Mouse (Mus musculus) yolk sac, embryonic 10.5 days (tissue): ENCODE results near the gene Eif4g1.

ENCODE experiments used
- DNase-seq: peaks from one replicate; pipeline ENCODE4 v3.0.0-alpha.2; 2017; ENCODE audit warnings: low spot score

Eif4g1 gene

DNA sequence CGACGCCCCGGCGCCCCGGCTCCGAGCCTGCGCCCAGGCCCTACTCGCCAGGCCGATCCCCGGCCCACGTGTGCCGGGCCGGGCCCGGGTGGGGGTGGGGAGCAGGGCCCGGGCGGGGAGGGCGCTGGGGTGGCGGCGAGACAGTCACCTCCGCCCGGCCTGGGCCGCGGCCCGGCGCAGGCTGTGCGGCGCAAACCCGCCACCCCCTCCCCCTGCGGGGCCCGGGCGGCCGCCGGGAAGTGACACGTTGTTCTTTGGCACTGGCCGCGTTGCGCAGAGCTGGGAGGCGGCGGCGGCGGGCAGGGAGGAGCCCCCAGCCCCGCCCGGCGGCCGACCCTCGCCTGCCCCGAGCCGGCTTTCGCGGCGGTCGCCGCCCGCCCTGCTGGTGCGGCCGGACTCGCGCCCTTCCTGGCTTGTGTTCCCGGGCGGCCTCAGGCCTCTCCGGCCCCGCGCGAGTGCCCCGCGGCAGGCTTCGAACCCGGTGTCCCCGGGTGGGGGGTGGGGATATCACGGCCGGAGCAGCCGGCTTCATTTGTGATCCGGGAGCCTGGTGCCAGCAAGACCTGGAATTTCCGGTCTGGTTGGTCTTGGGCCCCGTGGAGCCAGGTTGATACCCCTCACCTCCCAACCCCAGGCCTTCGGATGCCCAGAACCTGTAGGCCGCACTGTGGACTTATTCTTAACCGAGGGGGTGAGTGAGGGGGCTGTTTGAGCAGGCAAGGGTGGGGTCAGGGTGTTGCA is 5.0 kb downstream of the Eif4g1 start:
- peak; percentile 66 for DNase-seq

DNA sequence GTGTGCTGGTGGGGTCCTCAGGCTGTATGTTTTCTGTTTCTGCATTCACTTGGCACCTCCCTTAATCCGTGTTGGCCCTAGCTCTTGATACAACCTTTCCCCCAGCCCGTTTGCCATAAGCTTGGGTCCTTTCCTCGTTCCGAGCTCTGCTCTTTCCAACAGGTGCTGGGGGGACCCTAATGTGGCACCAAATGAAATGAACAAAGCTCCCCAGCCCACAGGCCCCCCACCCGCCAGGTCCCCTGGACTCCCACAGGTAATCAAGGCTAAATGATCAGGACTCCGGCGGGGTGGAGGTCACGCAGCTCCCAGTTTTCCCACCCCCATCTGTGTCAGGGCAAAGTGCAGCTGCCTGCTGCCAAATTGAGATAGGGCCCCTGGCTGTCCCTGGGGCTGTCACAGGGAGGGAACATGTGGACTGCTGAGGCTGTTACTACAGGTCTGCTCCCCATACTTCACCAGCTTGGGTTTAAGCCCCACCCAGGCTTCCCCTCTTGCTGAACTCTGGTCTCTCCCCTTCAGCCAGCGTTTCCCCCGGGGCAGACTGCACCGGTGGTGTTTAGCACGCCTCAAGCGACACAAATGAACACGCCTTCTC is 5.7 kb downstream of the Eif4g1 start:
- peak; percentile 73 for DNase-seq

DNA sequence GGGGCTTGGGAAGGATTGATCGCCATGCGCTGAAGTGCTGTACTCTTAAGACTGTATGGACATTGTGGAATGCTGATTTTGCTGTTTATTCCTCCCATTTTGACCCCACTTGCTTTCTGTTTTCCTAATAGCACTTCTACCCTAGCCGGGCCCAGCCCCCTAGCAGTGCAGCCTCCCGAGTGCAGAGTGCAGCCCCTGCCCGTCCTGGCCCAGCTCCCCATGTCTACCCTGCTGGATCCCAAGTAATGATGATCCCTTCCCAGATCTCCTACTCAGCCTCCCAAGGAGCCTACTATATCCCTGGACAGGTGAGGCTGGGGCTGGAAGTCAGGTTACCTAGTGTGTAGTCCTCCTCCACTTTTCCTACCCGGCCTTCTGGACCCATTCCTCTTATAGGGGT is 7.1 kb downstream of the Eif4g1 start:
- DNase-seq: no peak

DNA sequence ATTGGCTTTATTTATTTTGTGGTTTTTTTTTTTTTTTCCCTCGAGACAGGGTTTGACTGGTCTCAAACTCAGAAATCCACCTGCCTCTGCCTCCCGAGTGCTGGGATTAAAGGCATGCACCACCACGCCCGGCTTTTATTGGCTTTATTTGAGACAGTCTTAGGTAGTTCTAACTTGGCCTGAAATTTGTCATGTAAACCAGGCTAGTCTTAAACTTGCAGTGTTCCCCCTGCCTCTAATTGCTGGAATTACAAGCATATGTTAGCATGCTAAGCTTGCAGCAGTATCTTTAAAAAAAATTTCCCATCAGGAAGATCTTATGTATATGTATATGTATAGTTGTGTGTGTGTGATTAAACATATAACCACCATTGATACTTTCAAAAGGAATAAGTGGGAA is 8.6 kb downstream of the Eif4g1 start:
- DNase-seq: no peak

DNA sequence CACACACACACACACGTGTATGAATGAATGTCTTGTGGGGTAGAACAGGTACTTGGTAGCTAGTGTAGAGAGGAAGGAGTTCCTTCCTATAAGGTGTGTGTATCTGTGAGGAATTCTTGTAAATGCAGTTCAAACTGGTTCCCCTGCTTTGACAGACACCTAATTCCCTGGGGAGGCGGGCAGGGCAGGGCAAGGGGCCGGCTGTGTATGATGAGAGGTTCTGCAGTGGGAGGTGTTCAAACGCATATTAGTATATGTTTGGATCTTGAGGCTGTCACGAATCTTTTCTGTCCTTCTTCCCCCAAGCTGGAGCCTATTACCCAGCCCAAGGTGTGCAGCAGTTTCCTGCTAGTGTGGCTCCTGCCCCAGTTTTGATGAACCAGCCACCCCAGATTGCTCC is 9.3 kb downstream of the Eif4g1 start:
- DNase-seq: no peak

DNA sequence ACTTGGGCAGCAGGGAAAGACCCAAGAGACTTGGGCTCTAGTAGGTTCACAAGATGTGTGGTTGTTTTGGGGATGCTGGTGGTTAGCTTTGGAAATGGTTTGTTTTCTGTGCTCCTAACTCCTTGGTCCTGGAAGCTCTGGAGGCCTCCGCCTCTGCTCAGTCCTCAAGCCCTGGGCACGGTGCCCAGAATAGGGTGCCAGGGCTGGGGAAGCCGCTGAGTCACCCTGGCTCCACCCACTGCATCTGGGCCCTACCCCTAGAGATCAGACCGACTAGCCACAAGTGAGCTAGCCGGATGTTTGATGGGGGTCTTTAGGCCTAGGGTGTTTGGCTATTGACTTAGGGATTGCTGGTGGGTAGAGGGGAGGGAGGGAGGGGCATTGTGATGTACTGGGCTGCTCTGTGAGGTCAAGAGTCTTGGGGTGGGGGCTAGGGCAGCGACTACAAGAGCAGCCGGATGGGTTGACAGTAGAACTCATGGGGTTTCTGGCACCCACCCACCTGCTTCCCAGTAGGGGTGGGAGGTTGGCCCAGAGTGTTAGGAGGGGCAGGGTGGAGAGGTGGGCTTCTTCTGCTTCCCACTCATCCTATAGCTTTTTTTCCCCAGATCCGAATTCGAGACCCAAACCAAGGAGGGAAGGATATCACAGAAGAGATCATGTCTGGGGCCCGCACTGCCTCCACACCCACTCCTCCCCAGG is 10.0 kb downstream of the Eif4g1 start:
- no peak for DNase-seq

DNA sequence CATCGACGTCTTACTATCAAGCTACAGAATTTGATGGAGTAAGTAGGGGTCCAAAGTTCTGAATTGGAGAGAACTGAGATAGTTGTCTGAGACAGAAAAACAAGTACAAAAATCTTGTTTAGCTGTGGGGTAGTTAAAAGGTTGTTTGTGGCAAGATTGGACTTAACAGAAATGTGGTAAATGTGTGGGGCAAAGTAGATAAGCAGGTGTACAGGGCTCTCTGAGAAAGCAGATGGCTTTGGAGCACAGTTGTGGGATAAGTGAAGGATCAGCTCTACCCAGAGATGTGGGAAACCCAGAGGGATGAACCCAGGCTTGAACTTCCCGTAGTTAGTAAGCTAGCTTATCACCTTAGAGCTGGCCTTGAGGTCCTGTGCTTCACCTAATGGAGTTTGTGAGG is 22.7 kb downstream of the Eif4g1 start:
- no peak for DNase-seq

DNA sequence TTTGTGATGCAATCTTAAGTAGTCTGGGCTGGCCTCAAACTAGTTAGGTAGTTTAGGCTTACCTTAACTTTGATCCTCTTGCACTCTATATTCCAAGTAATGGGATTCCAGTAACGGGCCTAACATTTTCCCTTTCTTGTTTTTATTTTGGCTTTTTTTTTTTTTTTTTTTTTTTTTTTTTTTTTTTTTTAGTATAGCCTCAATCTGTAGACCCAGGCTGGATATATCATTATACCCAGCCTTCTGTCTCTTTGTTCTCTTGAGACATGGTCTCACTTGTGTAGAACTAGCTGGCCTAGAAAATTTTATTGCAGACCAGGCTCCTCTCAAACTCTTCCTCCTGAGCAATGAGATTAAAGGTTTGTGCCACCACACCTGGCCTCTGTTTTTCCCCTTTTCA is 23.5 kb downstream of the Eif4g1 start:
- DNase-seq: no peak

DNA sequence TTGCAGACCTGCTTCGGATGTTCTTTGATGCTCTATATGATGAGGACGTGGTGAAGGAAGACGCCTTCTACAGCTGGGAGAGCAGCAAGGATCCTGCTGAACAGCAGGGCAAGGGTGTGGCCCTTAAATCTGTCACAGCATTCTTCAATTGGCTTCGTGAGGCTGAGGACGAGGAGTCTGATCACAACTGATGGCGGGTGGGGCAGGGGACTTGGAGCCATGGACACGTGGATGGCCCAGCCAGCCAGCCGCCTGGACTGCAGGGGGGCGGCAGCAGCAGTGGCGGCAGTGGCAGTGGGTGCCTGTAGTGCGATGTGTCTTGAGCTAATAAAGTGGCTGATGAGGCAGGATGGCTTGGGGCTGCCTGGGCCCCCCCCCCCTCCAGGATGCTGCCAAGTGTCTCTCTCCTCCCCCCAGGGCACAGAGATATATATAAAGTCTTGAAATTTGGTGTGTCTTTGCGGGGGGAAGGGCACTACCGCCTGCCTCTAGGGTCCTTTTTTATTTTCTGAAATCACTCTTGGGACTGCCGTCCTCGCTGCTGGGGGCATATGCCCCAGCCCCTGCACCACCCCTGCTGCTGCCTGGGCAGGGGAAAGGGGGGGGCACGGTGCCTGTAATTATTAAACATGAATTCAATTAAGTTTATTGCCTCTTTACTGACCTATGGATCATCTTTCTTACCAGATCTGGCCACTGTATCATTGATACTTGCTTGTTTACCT is 24.3 kb downstream of the Eif4g1 start:
- DNase-seq: no peak

DNA sequence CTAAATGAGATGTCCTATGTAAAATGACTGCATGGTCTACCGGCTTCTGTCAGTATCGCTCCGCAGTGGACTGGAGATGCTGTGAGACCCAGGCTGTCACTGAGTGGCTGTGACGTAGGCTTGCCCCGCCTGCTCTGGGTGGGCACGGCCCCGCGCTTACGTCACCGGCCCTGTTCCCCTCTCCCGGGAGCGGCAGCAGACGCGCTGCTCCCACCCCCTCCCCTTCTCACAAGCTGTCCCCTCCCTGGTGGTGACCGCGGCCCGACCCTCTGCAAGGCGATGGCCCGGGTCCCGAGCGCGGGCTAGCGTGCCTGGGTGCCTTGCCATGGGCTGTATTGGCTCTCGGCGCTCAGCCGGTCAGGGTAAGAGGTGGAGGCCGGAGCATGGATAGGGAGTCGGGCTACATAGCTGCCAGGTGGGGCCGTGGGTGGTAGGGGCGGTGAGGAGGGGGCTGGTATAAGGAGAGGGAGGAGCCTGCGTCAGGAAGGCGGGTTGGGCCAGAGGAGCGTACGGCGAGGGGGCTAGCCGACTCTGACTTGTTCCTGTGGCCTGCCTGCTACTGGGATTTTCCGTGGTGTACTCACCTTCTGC is 25.1 kb downstream of the Eif4g1 start, which contains the start of gene Fam131a:
Gene Fam131a (plus strand): TSS at position 131 of the 591 bp plus-strand sequence.
- DNase-seq: peak; percentile 95

DNA sequence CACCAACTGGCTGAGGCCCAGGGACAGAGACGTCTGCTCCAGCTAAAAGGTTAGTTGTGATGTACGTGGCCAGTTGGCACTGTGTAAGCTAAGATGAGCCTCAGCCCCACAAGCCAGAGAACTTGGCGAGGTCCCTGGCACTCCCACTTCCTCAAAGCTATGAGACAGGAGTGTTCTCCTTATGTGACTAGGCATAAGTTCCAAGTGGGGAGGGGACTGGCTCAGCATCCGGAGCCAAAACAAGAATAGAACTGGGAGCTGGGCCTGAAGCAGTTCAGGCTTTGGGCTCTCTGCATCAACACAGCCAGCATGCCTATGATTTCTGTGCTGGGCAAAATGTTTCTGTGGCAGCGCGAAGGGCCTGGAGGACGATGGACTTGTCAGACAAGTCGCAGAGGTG is 26.7 kb downstream of the Eif4g1 start:
- DNase-seq: no peak

DNA sequence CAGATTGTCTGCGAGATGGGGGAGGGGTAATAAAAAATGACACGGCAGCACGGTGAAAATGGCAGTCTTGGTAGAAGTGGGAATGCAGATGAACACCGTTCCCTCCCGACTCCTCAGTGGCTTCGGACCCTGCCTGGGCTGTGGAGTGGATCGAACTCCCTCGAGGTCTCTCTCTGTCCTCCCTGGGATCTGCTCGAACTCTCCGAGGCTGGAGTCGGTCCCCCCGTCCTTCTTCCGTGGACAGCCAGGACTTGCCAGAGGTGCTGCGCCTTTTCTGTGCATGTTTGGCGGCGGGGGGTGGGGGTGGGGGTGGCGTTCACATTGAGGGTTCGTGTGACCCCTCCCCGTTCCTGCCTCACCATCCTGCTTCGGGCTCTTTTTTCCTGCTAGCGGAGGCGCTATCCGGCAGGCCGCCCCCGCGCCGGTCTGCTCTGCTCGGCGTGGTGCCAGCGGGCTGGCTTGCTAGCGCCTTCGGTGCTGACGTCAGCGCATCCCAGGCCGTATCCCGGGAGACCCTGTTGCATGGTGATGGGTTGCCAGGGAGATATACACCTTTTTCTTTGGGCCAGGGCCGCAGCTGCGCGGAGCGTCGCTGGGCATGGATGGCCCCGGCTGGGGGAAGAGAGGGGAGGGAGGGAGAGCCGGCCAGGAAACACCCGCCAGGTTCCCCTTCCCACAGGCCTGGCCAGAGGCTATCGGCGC is 27.7 kb downstream of the Eif4g1 start:
- peak; percentile 67 for DNase-seq

DNA sequence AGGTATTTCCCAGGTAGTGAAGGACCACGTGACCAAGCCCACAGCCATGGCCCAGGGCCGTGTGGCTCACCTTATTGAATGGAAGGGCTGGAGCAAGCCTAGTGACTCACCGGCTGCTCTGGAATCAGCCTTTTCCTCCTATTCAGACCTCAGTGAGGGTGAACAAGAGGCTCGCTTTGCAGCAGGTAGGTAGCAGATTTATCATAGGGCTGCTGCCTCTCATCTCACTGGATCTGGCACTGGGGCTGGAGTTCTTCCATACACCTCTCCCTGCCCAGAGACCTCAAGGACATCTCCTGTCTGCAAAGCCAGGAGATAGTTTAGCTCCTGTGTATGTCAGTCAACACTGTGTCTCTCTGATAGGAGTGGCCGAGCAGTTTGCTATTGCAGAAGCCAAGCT is 31.2 kb downstream of the Eif4g1 start:
- no peak for DNase-seq

DNA sequence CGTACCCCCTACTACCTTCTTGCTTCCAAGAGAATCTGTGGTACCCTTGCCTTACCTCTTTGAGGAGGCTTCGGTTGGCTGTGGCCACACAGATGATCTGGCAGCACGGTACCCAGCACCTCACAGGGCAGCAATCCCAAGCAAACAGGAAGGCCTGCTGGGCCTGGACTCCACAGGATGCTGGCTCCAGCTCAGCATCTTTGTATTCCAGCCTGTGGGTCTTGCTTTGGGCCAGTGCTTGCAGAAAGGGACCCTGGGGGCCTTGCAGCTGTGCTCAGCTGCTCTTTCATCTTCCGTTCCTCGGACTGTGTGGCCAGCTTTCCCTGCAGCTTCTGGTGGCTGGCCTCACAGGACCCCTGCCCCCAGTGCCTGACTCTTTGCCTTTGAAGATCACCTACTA is 31.9 kb downstream of the Eif4g1 start:
- DNase-seq: no peak

DNA sequence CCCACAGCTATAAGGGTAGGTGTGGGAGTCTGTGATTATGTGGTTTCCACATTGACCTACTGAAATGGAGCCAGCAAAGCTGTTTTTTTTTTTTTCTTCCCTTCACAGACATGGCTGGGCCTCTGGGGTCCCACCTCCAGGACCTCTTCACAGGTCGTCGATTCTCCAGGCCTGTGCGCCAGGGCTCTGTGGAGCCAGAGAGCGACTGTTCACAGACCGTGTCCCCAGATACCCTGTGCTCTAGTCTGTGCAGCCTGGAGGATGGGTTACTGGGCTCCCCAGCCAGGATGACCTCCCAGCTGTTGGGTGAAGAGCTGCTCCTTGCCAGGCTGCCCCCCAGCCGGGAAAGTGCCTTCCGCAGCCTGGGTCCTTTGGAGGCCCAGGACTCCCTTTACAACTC is 33.2 kb downstream of the Eif4g1 start:
- no peak for DNase-seq

DNA sequence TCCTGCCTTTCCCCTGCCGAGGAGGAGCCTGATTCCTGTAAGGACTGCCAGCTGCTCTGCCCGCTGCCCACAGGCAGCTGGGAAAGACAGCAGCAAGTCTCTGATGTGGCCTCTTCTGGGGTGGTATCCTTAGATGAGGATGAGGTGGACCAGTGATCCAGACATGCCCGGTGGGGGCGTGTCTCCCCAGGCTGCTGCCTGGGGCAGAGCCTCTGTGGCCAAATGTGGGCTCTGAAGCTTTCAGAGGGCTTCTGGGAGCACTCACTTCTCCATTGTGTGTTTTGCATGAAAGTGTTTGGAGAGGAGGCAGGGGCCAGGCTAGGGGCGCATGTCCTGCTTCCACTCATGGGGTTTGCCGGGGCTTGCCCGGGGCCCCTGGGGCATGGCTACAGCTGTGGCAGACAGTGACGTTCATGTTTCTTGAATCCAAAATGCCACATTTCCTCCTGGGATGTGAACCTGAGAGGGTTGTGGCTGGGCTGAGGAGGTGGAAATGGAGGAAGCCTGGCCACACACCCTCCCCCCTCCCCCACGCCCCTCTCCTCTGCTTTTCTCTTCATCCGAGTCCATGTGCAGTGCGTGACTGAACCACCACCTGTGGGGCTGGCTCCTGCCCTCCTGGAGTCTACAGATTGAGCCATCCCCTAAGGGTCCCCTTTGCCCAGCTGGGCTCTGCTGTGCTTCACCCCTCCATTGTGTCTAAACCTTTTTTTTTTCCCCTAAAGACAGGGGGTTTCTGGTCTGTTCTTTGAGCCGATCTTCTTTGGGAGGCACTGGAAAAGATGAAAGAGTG is 33.8 kb downstream of the Eif4g1 start:
- no peak for DNase-seq

DNA sequence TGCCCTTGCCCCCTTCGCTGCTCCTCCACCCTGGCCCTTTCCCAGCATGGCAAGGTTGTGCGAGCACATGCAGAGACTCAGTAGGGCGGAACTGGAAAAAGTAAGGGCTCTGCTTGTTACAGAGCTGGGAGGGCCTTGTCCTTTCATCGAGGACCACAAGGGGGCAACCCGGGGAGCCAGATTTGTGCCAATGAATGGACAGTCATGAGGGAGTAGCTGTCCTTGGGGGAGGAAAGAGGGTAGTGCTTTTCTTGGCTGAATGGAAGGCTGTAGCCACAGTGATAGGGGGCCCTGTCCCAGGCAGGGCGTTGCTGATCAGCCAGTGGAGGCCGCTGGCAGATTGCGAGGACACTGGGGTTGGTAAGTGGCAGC is 34.4 kb downstream of the Eif4g1 start:
- peak; percentile 65 for DNase-seq

DNA sequence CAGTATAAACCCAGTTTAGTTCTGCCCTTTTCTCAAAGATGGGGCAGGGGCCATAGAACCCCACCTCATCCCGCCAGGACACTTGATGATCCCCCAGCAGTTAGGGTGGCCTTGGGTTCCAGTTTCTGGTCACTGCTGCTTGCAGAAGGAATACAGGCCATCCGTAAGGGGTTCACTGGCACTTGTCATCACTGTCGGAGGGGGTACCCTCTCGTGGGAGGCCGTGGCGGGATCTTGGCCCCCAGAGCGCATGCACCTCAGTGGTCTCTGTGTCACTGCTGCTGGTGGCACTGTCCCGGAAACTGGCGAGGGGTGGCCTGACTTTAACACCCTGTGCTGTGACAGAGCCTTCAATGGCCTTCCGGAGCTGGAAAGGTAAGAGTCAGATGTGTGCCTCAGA is 35.0 kb downstream of the Eif4g1 start:
- DNase-seq: no peak

DNA sequence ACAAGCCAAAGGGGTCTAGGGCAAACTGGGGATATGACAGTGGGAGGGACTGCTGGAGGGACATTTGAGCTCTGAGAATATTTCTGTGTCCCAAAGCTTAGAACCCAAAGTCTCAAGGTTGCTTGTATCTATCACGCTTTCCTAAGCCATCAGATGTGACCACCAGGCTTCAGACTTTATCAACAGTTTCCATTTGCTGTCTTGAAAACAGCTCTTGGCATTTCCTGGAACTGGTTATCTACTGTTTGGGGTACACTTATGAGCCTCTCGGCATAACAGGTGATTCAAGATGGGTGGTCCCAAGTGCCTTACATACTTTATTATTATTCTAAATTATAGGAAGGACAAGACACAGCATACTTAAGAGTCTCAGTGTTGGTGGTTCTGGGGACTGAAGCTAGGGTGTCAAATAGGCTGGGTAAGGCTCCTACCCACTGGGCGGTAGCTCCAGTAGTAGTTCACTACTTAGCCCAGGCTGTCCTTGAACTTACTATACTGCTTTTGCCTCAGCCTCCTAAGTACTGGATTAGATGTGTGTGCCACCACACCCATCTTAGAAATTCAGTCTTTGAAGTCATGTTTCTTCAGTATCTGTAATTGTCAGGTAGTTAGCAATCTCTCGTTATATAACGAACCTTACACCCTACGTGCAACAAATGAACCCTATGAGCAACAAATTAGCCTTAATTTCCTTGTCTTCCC is 35.7 kb downstream of the Eif4g1 start:
- no peak for DNase-seq

DNA sequence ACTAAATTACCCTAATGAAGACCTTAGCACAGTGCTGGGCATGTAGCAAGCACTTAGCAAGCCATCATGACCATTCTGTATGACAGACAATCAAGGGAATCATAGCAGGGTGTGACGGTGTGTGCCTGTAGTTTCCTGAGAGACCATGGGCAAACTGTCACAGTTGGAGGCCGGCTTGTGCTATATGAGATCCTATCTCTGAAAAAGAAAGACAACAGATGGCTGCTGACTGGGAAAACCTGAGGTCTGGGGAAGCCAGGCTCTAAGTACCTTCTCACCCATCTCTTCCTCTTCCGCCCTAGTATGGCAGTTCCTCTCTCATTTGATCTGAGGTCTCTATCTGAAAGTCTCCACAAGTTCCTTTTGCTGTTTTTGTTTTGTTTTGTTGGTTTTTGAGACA is 37.7 kb downstream of the Eif4g1 start:
- DNase-seq: no peak
